Mouse (Mus musculus): Measurements from ENCODE around the gene Afdn. TPM values are rescaled to one million over a fixed set of nuclear protein-coding genes. Genes with fewer than 3 reads are reported as not detected.

Gene Afdn
- total RNA-seq, 1 experiment: 92.4 TPM

DNA sequence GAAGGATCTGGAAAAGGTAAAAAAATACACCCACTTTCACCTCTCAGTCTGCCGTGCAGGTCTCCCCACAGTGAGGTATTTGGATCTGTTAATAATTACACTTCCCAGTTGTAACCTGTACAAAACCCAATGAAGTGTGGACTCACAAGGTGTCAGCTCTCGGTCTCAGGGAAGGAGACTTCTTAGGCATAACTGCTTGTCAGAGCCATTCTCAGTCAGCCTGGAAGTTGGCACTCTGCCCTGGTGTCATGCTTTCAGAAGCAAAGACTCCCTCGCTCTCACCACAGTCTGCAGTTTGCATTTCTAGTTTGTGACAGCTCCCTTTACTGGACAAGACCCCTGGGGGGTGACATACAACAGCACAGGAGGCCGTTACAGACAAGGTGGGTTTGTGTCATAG is 15.5 kb upstream of the Afdn start:
- no peak overlapping the region for H3K4me3 ChIP-seq (ENCODE audit: insufficient read depth in 1 of 2, low read depth in 1 of 2, low read length in 2 of 2, poor library complexity in 1 of 2, severe bottlenecking in 1 of 2)
- in situ Hi-C loops (cut with MboI; ENCODE audit: low sequenced_read_pairs in 2 of 2, unreplicated experiment in 2 of 2): no loop called here
- H3K9me3 ChIP-seq (ENCODE audit: control insufficient read depth, insufficient read depth, low read depth, low read length): no peaks in the 10 kb centered on the region
- H3K27ac ChIP-seq (ENCODE audit: insufficient read depth, low read depth, low read length, poor library complexity, severe bottlenecking): no peak overlapping the region
- H3K36me3 ChIP-seq (ENCODE audit: control insufficient read depth, insufficient read depth, low read length, poor library complexity, severe bottlenecking): no peaks in the 10 kb centered on the region
- peaks cover 4 to 9% of the 10 kb centered on the region in 2 experiments; a peak in 3 of 4 replicates for H3K4me1 ChIP-seq (ENCODE audit: control insufficient read depth in 2 of 2, insufficient read depth in 2 of 2, low read length in 2 of 2, poor library complexity in 1 of 2)
- no peak for TF ChIP-seq ZNF384 (IDR thresholded peaks at IDR 0.05; ENCODE audit: low read depth, low read length)
- DNase-seq (ENCODE audit: low read depth, low spot score): no peak
- H3K9ac ChIP-seq (ENCODE audit: insufficient read depth, low read depth, low read length, poor library complexity, severe bottlenecking): no peak overlapping the region

DNA sequence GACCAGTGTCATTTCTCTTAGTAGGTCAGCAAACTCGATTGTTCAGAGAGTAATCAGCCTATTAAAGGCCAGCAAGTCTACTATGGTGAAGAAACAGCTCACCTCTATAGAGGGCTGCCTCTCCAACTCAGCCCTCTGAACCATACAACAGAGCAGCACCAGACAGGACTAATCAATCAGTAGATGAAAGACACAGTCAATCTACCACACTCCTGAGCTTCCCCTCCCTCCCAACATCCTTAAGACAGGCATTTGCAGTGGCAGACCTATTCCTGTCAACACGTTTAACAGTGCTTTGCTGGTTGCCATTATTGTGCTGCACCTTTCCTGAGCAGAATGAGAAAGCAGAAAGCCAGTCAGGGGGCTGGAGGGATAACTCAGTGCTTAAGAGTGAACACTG is 15.0 kb upstream of the Afdn start:
- H3K4me3 ChIP-seq (ENCODE audit: insufficient read depth in 1 of 2, low read depth in 1 of 2, low read length in 2 of 2, poor library complexity in 1 of 2, severe bottlenecking in 1 of 2): no peak overlapping the region
- no peak for DNase-seq (ENCODE audit: low read depth, low spot score)
- H3K9ac ChIP-seq (ENCODE audit: insufficient read depth, low read depth, low read length, poor library complexity, severe bottlenecking): no peak overlapping the region
- in situ Hi-C loops (cut with MboI; ENCODE audit: low sequenced_read_pairs in 2 of 2, unreplicated experiment in 2 of 2): no loop called here
- no peaks in the 10 kb centered on the region for H3K9me3 ChIP-seq (ENCODE audit: control insufficient read depth, insufficient read depth, low read depth, low read length)
- TF ChIP-seq ZNF384 (IDR thresholded peaks at IDR 0.05; ENCODE audit: low read depth, low read length) (no peak), CHD2 (IDR thresholded peaks at IDR 0.05; ENCODE audit: low read depth, low read length) (no peak), HCFC1 (IDR thresholded peaks at IDR 0.05; ENCODE audit: borderline replicate concordance, insufficient read depth, low read length) (no peak), MAFK (IDR thresholded peaks at IDR 0.05; ENCODE audit: insufficient read depth, low read depth, low read length) (no peak), ZC3H11A (IDR thresholded peaks at IDR 0.05; ENCODE audit: borderline replicate concordance, low read depth, low read length) (no peak)
- H3K36me3 ChIP-seq (ENCODE audit: control insufficient read depth, insufficient read depth, low read length, poor library complexity, severe bottlenecking): no peaks in the 10 kb centered on the region
- no peak overlapping the region for H3K27ac ChIP-seq (ENCODE audit: insufficient read depth, low read depth, low read length, poor library complexity, severe bottlenecking)
- H3K4me1 ChIP-seq (ENCODE audit: control insufficient read depth in 2 of 2, insufficient read depth in 2 of 2, low read length in 2 of 2, poor library complexity in 1 of 2): peaks cover 4 to 9% of the 10 kb centered on the region in 2 experiments; a peak in 3 of 4 replicates

DNA sequence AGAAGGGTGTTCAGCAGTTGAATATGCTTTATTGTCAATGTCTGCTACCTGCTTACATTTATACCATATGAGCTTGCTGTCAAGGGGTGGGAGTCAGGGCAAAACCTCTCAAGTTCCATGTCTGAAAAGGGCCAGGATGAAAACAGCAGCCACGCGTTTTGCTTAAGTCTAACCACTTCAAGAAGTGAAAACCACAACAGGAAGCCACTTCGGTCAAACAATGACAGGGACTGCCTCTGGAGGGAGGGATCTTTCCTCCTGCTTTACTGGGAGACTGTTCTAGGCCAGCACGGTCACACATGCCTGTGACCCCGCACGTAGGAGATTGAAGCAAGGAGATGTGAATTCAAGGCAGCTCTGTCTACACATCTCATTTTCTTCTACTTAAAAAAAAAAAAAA is 14.0 kb upstream of the Afdn start:
- TF ChIP-seq ZC3H11A (IDR thresholded peaks at IDR 0.05; ENCODE audit: borderline replicate concordance, low read depth, low read length): no peak
- TF ChIP-seq HCFC1 (IDR thresholded peaks at IDR 0.05; ENCODE audit: borderline replicate concordance, insufficient read depth, low read length): no peak
- no peak for TF ChIP-seq ZNF384 (IDR thresholded peaks at IDR 0.05; ENCODE audit: low read depth, low read length)
- no peak for TF ChIP-seq MAFK (IDR thresholded peaks at IDR 0.05; ENCODE audit: insufficient read depth, low read depth, low read length)
- no peak for TF ChIP-seq CHD2 (IDR thresholded peaks at IDR 0.05; ENCODE audit: low read depth, low read length)
- Histone ChIP-seq H3K9ac (ENCODE audit: insufficient read depth, low read depth, low read length, poor library complexity, severe bottlenecking) (no peak overlapping the region), H3K27ac (ENCODE audit: insufficient read depth, low read depth, low read length, poor library complexity, severe bottlenecking) (no peak overlapping the region), H3K36me3 (ENCODE audit: control insufficient read depth, insufficient read depth, low read length, poor library complexity, severe bottlenecking) (no peaks in the 10 kb centered on the region), H3K4me1 (ENCODE audit: control insufficient read depth in 2 of 2, insufficient read depth in 2 of 2, low read length in 2 of 2, poor library complexity in 1 of 2) (peaks cover 4 to 9% of the 10 kb centered on the region in 2 experiments; a peak in 3 of 4 replicates), H3K4me3 (ENCODE audit: insufficient read depth in 1 of 2, low read depth in 1 of 2, low read length in 2 of 2, poor library complexity in 1 of 2, severe bottlenecking in 1 of 2) (no peak overlapping the region), H3K9me3 (ENCODE audit: control insufficient read depth, insufficient read depth, low read depth, low read length) (no peaks in the 10 kb centered on the region)
- in situ Hi-C loops (cut with MboI; ENCODE audit: low sequenced_read_pairs in 2 of 2, unreplicated experiment in 2 of 2): no loop called here
- no peak for DNase-seq (ENCODE audit: low read depth, low spot score)

DNA sequence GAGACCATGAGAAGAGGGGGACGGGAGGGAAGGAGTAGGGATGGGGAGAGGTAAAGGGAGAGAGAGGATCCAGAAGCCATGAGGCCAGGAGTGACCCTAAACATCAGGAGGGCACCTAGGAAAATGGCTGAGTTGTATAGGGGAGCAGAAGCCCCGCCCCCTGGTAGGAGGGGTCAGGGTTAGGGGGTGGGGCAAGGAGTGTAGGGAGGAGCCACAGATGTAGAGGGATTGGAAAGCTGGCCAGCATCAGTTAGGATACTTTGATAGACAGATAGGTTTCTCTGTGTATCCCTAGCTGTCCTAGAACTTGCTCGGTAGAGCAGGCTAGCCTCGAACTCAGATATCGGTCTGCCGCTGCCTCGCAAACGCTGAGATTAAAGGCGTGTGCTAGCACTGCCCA is 12.7 kb upstream of the Afdn start:
- H3K9ac ChIP-seq (ENCODE audit: insufficient read depth, low read depth, low read length, poor library complexity, severe bottlenecking): no peak overlapping the region

DNA sequence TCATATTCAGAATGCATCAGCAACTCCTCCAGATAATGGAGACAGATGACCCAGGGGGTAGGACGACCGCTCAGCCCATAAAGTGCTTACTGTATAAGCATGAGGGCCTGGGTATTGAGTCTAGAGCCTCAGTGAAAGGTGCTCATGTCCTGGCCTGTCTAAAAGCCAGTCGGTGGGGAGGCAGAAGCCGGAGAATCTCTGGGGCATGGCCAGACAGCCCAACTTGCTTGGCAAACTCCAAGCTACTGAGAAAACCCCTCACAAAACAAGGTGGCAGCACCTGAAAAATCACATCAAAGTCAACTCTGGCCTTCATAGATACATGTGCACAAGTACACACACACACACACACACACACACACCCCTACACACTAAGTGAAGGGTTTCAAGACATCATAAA is 11.3 kb upstream of the Afdn start:
- no peak overlapping the region for H3K27ac ChIP-seq (ENCODE audit: insufficient read depth, low read depth, low read length, poor library complexity, severe bottlenecking)
- no peak overlapping the region for H3K4me3 ChIP-seq (ENCODE audit: insufficient read depth in 1 of 2, low read depth in 1 of 2, low read length in 2 of 2, poor library complexity in 1 of 2, severe bottlenecking in 1 of 2)
- in situ Hi-C loops (cut with MboI; ENCODE audit: low sequenced_read_pairs in 2 of 2, unreplicated experiment in 2 of 2): no loop called here
- peaks cover 0 to 2% of the 10 kb centered on the region in 2 experiments; a peak in 2 of 4 replicates for H3K4me1 ChIP-seq (ENCODE audit: control insufficient read depth in 2 of 2, insufficient read depth in 2 of 2, low read length in 2 of 2, poor library complexity in 1 of 2)
- TF ChIP-seq ZC3H11A (IDR thresholded peaks at IDR 0.05; ENCODE audit: borderline replicate concordance, low read depth, low read length) (no peak), ZNF384 (IDR thresholded peaks at IDR 0.05; ENCODE audit: low read depth, low read length) (no peak), CHD2 (IDR thresholded peaks at IDR 0.05; ENCODE audit: low read depth, low read length) (no peak), HCFC1 (IDR thresholded peaks at IDR 0.05; ENCODE audit: borderline replicate concordance, insufficient read depth, low read length) (no peak), MAFK (IDR thresholded peaks at IDR 0.05; ENCODE audit: insufficient read depth, low read depth, low read length) (no peak)
- no peaks in the 10 kb centered on the region for H3K36me3 ChIP-seq (ENCODE audit: control insufficient read depth, insufficient read depth, low read length, poor library complexity, severe bottlenecking)
- H3K9ac ChIP-seq (ENCODE audit: insufficient read depth, low read depth, low read length, poor library complexity, severe bottlenecking): no peak overlapping the region
- H3K9me3 ChIP-seq (ENCODE audit: control insufficient read depth, insufficient read depth, low read depth, low read length): no peaks in the 10 kb centered on the region
- DNase-seq (ENCODE audit: low read depth, low spot score): no peak

More for the DNA sequence above, 12.7 kb upstream of the Afdn start:
- Histone ChIP-seq H3K27ac (ENCODE audit: insufficient read depth, low read depth, low read length, poor library complexity, severe bottlenecking) (no peak overlapping the region), H3K9me3 (ENCODE audit: control insufficient read depth, insufficient read depth, low read depth, low read length) (no peaks in the 10 kb centered on the region), H3K4me3 (ENCODE audit: insufficient read depth in 1 of 2, low read depth in 1 of 2, low read length in 2 of 2, poor library complexity in 1 of 2, severe bottlenecking in 1 of 2) (no peak overlapping the region), H3K4me1 (ENCODE audit: control insufficient read depth in 2 of 2, insufficient read depth in 2 of 2, low read length in 2 of 2, poor library complexity in 1 of 2) (peaks cover 4 to 9% of the 10 kb centered on the region in 2 experiments; a peak in 3 of 4 replicates), H3K36me3 (ENCODE audit: control insufficient read depth, insufficient read depth, low read length, poor library complexity, severe bottlenecking) (no peaks in the 10 kb centered on the region)
- DNase-seq (ENCODE audit: low read depth, low spot score): no peak
- in situ Hi-C loops (cut with MboI; ENCODE audit: low sequenced_read_pairs in 2 of 2, unreplicated experiment in 2 of 2): no loop called here
- no peak for TF ChIP-seq HCFC1 (IDR thresholded peaks at IDR 0.05; ENCODE audit: borderline replicate concordance, insufficient read depth, low read length)
- TF ChIP-seq MAFK (IDR thresholded peaks at IDR 0.05; ENCODE audit: insufficient read depth, low read depth, low read length): no peak
- TF ChIP-seq ZNF384 (IDR thresholded peaks at IDR 0.05; ENCODE audit: low read depth, low read length): no peak
- TF ChIP-seq ZC3H11A (IDR thresholded peaks at IDR 0.05; ENCODE audit: borderline replicate concordance, low read depth, low read length): no peak
- TF ChIP-seq CHD2 (IDR thresholded peaks at IDR 0.05; ENCODE audit: low read depth, low read length): no peak

All from ES-E14 (cell line).